Mouse (Mus musculus) heart, adult 2 months (tissue): ENCODE results near the gene Plekha6. TPM values are rescaled to one million over a fixed set of nuclear protein-coding genes. Genes with fewer than 3 reads are reported as not detected.
A peak's percentile ranks its signal among the peaks of the same experiment; 100 is the strongest.
"Not testable (repeated sequence)": the region's sequence is repeated elsewhere in the genome, so short reads cannot be mapped to it uniquely, and the experiment has no call there.

ENCODE experiments used
- DNase-seq, 2 experiments: peaks; one replicate each; pipeline ENCODE4 v3.0.0; 2021
- H3K27ac ChIP-seq: fragments of 200-600 bp; 2 replicates; pipeline ENCODE4 v1.8.1; 2022
- H3K27me3 ChIP-seq: fragments of 200-500 bp; 2 replicates; pipeline ENCODE4 v1.6.1; 2012; ENCODE audit warnings: mild to moderate bottlenecking, low read length, inconsistent platforms, mixed read lengths; ENCODE audit not compliant: control insufficient read depth, insufficient read depth
- H3K36me3 ChIP-seq: fragments of 200-500 bp; 2 replicates; pipeline ENCODE4 v1.6.1; 2012; ENCODE audit warnings: low read length, inconsistent platforms; ENCODE audit not compliant: control insufficient read depth, insufficient read depth
- H3K4me1 ChIP-seq: fragments of 200-500 bp; 2 replicates; pipeline ENCODE4 v1.6.1; 2011; ENCODE audit warnings: low read length; ENCODE audit not compliant: control insufficient read depth, insufficient read depth
- H3K4me3 ChIP-seq: fragments of 200-600 bp; 2 replicates; pipeline ENCODE4 v1.8.1; 2022
- H3K79me2 ChIP-seq: fragments of 200-500 bp; replicated peaks from 2 replicates; pipeline ENCODE4 v1.6.1; 2012; ENCODE audit warnings: mild to moderate bottlenecking, inconsistent platforms, low read length, moderate library complexity, mixed read lengths; ENCODE audit not compliant: control insufficient read depth, insufficient read depth
- H3K9ac ChIP-seq: fragments of 200-500 bp; 2 replicates; pipeline ENCODE4 v1.6.1; 2012; ENCODE audit warnings: low read depth, mild to moderate bottlenecking, control low read depth, inconsistent platforms, low read length, mixed read lengths
- CTCF ChIP-seq: fragments of 200-600 bp; IDR thresholded peaks from 2 replicates; pipeline ENCODE4 v1.8.1; 2022; ENCODE audit warnings: antibody characterized with exemption, mild to moderate bottlenecking, moderate library complexity
- EP300 ChIP-seq: fragments of 200-500 bp; IDR thresholded peaks from 2 replicates; pipeline ENCODE4 v1.6.1; 2011; ENCODE audit warnings: low read depth, low read length, control low read depth; ENCODE audit not compliant: insufficient read depth
- POLR2A ChIP-seq: fragments of 200-500 bp; IDR thresholded peaks from 2 replicates; pipeline ENCODE4 v1.6.1; 2011; ENCODE audit warnings: mild to moderate bottlenecking, low read depth, low read length, control low read depth; ENCODE audit not compliant: insufficient read depth
- WGBS: fragments of 180-500 bp; shearing (Covaris S2); methylation state at CpG from one replicate; pipeline ENCODE4 v1.1.7; 2018; 5-methylcytosine and 5-hydroxymethylcytosine counted together
- intact Hi-C: fragments of 180-260 bp; cut with DNase I; formaldehyde crosslinking; loops from one replicate; pipeline ENCODE4 v1.15.1; 2025
- polyA plus RNA-seq: library from polyadenylated mRNA; depleted of rRNA; stranded (reverse); fragments of >200 nt; gene quantifications from 2 replicates; pipeline ENCODE4 v1.2.3, GENCODE M21; 2012
- total RNA-seq, 2 experiments: library from RNA; stranded (reverse); gene quantifications; 2 replicates each; pipeline ENCODE4 v1.2.3; 2021

Gene Plekha6
- total and polyA plus RNA-seq, 3 experiments = 51.0 to 67.5 (median 55.2) TPM

DNA sequence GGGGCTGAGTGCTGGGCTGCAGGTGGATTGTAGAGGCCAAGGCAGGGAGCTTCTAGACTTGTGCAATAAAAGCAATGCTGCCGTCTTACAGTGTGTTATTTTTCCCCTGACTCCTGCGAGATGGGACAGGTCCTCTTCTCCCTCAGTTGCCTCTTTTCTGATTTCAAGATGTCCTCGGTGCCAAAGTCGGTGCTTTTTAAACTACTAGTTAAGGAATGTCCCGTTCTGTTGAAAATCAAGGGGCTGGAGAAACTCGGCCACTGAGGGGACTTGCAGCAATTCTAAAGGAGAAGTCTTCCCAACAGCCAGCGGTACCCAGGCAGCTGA lies 165.6 kb downstream of the Plekha6 start:
- intact Hi-C loops = no loop called here
- Histone ChIP-seq H3K27ac (no peak overlapping the region), H3K4me3 (0 out of 2 replicates have a peak overlapping the region, but pooled peaks have one; percentile 10), H3K9ac (no peak overlapping the region), H3K36me3 (no peaks in the 10 kb centered on the region), H3K79me2 (no peaks in the 10 kb centered on the region), H3K27me3 (peaks cover 5% of the 10 kb centered on the region; the same call in 1 of the 2 replicates), H3K4me1 (no peaks in the 10 kb centered on the region)
- DNase-seq = no peak
- TF ChIP-seq POLR2A (no peak), CTCF (no peak), EP300 (no peak)
- WGBS = 41% methylated on average over 7 of the region's 7 CpGs

DNA sequence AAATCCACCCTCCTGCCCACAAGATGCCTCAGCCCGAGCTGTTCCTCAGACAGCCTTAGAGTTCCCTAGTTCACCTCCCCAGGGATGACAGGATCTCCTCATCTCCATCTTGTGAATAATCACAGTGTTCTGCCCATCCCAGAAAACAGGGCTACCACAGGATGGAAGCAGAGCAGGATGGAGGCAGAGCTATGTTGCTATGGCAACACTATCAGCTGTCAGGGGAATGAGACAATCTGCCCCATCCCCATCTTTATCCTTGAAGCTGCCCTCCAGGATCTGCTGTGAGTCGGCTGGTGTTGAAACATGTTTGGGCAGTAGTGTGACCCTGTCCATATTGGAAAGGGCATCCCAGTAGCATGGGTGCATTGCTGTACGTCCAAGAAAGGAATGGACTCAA lies 167.1 kb downstream of the Plekha6 start:
- TF ChIP-seq CTCF = no peak
- TF ChIP-seq EP300 = no peak
- no peak for TF ChIP-seq POLR2A

DNA sequence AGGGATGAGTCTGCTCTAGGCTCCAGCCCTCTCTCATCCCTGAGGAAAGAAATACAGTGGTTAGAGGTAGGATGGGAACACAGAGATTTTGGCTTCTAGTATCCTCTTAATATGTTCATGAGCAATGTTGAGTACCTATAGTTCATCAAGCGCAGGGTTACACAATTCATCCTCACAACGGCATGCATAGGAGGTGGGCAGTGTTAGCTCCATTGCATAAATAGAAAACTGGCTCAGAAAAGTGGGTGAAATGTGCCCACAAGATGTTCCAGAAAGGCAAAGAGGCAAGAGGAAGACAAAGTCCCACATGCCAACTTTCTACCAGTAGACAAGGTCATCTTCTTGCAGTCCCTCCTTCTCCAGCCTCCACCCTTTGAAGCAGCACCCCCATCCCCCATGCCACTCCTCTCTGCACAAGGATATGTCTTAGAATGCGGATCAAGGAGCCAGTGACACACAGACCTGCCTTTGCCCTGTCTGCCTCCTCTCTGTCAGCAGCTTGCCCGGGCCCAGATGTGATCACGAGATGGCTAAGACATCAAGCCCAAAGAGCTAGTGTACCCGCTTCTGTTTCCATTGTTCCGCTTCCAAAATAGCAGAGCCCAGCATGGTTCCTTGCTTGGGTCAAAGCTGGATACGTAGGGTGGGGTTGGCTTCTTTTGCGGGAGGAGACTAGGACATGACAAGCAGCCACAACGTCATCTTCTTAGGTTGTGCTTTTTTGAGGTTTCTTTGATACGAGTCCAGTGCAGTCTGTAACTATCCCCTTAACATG lies 168.8 kb downstream of the Plekha6 start:
- Histone ChIP-seq H3K79me2 (no peaks in the 10 kb centered on the region), H3K27ac (no peak overlapping the region), H3K27me3 (peaks cover 5% of the 10 kb centered on the region; the same call in 1 of the 2 replicates), H3K4me1 (no peaks in the 10 kb centered on the region), H3K4me3 (no peak overlapping the region), H3K36me3 (no peaks in the 10 kb centered on the region), H3K9ac (no peak overlapping the region)
- intact Hi-C loops = no loop called here
- TF ChIP-seq CTCF (no peak), POLR2A (no peak), EP300 (no peak)
- 86% methylated on average over 11 of the region's 11 CpGs for WGBS
- DNase-seq = no peak

More for the DNA sequence above, 167.1 kb downstream of the Plekha6 start:
- no peaks in the 10 kb centered on the region for H3K79me2 ChIP-seq
- H3K36me3 ChIP-seq = no peaks in the 10 kb centered on the region
- no peaks in the 10 kb centered on the region for H3K4me1 ChIP-seq
- peaks cover 5% of the 10 kb centered on the region; the same call in 1 of the 2 replicates for H3K27me3 ChIP-seq
- WGBS = 63% methylated on average over 3 of the region's 3 CpGs
- intact Hi-C loops = no loop called here
- no peak overlapping the region for H3K27ac ChIP-seq
- H3K9ac ChIP-seq = no peak overlapping the region
- no peak overlapping the region for H3K4me3 ChIP-seq
- DNase-seq = no peak

DNA sequence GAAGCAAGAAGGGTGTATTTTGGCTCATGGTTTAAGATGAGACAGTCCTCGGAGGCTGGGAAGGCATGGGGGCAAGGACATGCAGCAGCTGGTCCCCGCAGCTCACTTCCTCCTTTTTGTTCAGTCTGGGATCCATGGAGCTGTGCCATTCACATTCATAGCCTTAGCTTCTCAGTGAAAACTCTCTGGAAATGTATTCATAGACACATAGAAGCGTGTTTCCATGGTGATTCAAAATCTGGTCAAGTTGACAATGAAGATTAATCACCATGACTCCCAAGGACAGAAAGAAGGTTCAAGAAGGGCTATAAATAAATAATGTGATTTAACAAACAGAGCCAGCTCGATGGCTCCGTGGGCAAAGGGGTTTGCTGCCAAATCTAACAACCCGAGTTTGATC lies 169.9 kb downstream of the Plekha6 start:
- WGBS = 80% methylated on average over 6 of the region's 6 CpGs
- TF ChIP-seq POLR2A (no peak), CTCF (no peak), EP300 (no peak)

DNA sequence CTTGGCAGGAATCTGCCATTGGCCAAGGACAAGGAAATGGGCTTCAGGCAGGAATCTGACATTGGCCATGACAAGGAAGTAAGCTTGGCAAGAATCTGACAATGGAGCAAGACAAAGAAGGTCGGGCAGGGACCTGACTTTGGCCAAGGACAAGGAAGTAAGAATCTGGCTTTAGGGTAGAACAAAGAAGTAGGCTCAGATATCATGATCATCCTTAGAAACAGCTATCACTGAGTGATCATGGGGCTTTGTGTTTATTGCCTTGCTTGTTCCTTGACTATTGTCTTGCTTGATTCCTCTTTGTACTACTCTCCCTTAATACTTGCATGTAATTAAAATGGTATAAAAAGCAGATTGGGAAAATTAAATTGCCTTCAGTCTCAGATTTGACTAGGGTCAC lies 176.4 kb downstream of the Plekha6 start:
- H3K4me1 ChIP-seq, H3K27me3 ChIP-seq, DNase-seq, H3K9ac ChIP-seq, intact Hi-C loops, H3K36me3 ChIP-seq, H3K79me2 ChIP-seq, H3K4me3 ChIP-seq, H3K27ac ChIP-seq: not testable (repeated sequence)
- 36% methylated on average over 1 of the region's 1 CpGs for WGBS

More for the DNA sequence above, 169.9 kb downstream of the Plekha6 start:
- intact Hi-C loops = no loop called here
- no peak for DNase-seq
- Histone ChIP-seq H3K79me2 (no peaks in the 10 kb centered on the region), H3K4me1 (no peaks in the 10 kb centered on the region), H3K4me3 (no peak overlapping the region), H3K27me3 (peaks cover 5% of the 10 kb centered on the region; the same call in 1 of the 2 replicates), H3K36me3 (no peaks in the 10 kb centered on the region), H3K27ac (no peak overlapping the region), H3K9ac (no peak overlapping the region)

DNA sequence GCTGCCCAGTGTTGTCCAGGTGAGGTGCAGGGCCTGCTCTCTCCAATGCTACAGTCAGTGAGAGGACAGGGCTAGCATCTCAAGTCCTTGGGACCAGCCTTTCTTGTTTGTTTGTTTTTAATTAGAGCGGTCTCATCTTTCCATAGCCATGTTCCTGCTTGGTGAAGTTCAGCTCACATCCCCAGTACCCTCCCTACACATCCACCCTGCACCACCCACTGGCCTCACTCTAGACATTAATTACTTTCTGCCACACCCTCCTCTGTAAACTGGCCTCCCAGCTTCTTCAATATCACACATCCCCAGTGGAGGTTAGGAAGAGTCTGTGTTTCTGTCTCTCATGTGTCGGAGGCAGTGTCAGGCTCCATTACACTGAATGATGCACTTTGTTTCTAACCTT lies 180.3 kb downstream of the Plekha6 start:
- H3K9ac ChIP-seq = no peak overlapping the region
- no peak for DNase-seq
- H3K4me1 ChIP-seq = no peaks in the 10 kb centered on the region
- intact Hi-C loops = no loop called here
- H3K79me2 ChIP-seq = no peaks in the 10 kb centered on the region
- H3K27me3 ChIP-seq = no peaks in the 10 kb centered on the region
- 91% methylated on average over 2 of the region's 2 CpGs for WGBS
- H3K4me3 ChIP-seq = no peak overlapping the region
- no peak overlapping the region for H3K27ac ChIP-seq
- no peaks in the 10 kb centered on the region for H3K36me3 ChIP-seq
- TF ChIP-seq POLR2A = no peak
- no peak for TF ChIP-seq CTCF
- TF ChIP-seq EP300 = no peak
